Mouse (Mus musculus): ENCODE data around the gene Fam107b. TPM values are rescaled to one million over a fixed set of nuclear protein-coding genes. Genes with fewer than 3 reads are reported as not detected.

Fam107b gene
- polyA plus RNA-seq, 1 experiment from 2014 or later: 34.4 TPM

- peaks cover 1% of the 10 kb centered on the region; the same call in 1 of the 2 replicates for H3K27me3 ChIP-seq (ENCODE audit: control insufficient read depth, insufficient read depth, low read length)
- no peaks in the 10 kb centered on the region for H3K9me3 ChIP-seq (ENCODE audit: control insufficient read depth, low read length)
- no peaks in the 10 kb centered on the region for H3K4me1 ChIP-seq (ENCODE audit: control insufficient read depth, insufficient read depth, low read length)
- H3K27ac ChIP-seq (ENCODE audit: low read depth, low read length): no peak overlapping the region
- H3K36me3 ChIP-seq (ENCODE audit: control insufficient read depth, insufficient read depth, low read length): no peaks in the 10 kb centered on the region
- H3K9ac ChIP-seq (replicated peaks; ENCODE audit: low read depth, low read length): no peak overlapping the region
- no peak overlapping the region for H3K4me2 ChIP-seq (ENCODE audit: low read depth, low read length)
- 96% methylated on average over 4 of the region's 4 CpGs for WGBS
- no peak for ATAC-seq (ENCODE audit: low read depth)
- no peak overlapping the region for H3K4me3 ChIP-seq (ENCODE audit: low read depth, low read length)
These were observed 138.3 kb downstream of the Fam107b start for GRCm38 (mm10) chr2:3708621-3709020.

GRCm38 (mm10) chr2:3709882-3710281 lies 139.6 kb downstream of the Fam107b start:
- H3K9ac ChIP-seq (replicated peaks; ENCODE audit: low read depth, low read length): no peak overlapping the region
- no peak for ATAC-seq (ENCODE audit: low read depth)
- WGBS: 90% methylated on average over 2 of the region's 2 CpGs

GRCm38 (mm10) chr2:3710521-3710920 lies 140.2 kb downstream of the Fam107b start:
- Histone ChIP-seq H3K36me3 (ENCODE audit: control insufficient read depth, insufficient read depth, low read length) (no peaks in the 10 kb centered on the region), H3K4me2 (ENCODE audit: low read depth, low read length) (no peak overlapping the region), H3K4me1 (ENCODE audit: control insufficient read depth, insufficient read depth, low read length) (peaks cover 13% of the 10 kb centered on the region; the same call in 1 of the 2 replicates), H3K9me3 (ENCODE audit: control insufficient read depth, low read length) (no peaks in the 10 kb centered on the region), H3K9ac (replicated peaks; ENCODE audit: low read depth, low read length) (no peak overlapping the region), H3K27ac (ENCODE audit: low read depth, low read length) (no peak overlapping the region), H3K4me3 (ENCODE audit: low read depth, low read length) (no peak overlapping the region), H3K27me3 (ENCODE audit: control insufficient read depth, insufficient read depth, low read length) (peaks cover 3% of the 10 kb centered on the region; the same call in 1 of the 2 replicates)
- 89% methylated on average over 3 of the region's 3 CpGs for WGBS
- no peak for ATAC-seq (ENCODE audit: low read depth)

More at GRCm38 (mm10) chr2:3709882-3710281, 139.6 kb downstream of the Fam107b start:
- H3K9me3 ChIP-seq (ENCODE audit: control insufficient read depth, low read length): no peaks in the 10 kb centered on the region
- H3K27ac ChIP-seq (ENCODE audit: low read depth, low read length): no peak overlapping the region
- no peaks in the 10 kb centered on the region for H3K36me3 ChIP-seq (ENCODE audit: control insufficient read depth, insufficient read depth, low read length)
- no peak overlapping the region for H3K4me3 ChIP-seq (ENCODE audit: low read depth, low read length)
- peaks cover 3% of the 10 kb centered on the region; the same call in 1 of the 2 replicates for H3K27me3 ChIP-seq (ENCODE audit: control insufficient read depth, insufficient read depth, low read length)
- no peak overlapping the region for H3K4me2 ChIP-seq (ENCODE audit: low read depth, low read length)
- H3K4me1 ChIP-seq (ENCODE audit: control insufficient read depth, insufficient read depth, low read length): peaks cover 8% of the 10 kb centered on the region; the same call in 1 of the 2 replicates

- no peaks in the 10 kb centered on the region for H3K36me3 ChIP-seq (ENCODE audit: control insufficient read depth, insufficient read depth, low read length)
- H3K27ac ChIP-seq (ENCODE audit: low read depth, low read length): no peak overlapping the region
- ATAC-seq (ENCODE audit: low read depth): peak; percentile 4; the same call in 1 of the 2 replicates
- no peak overlapping the region for H3K4me3 ChIP-seq (ENCODE audit: low read depth, low read length)
- H3K9me3 ChIP-seq (ENCODE audit: control insufficient read depth, low read length): no peaks in the 10 kb centered on the region
- WGBS: 65% methylated on average over 3 of the region's 3 CpGs
- peaks cover 17% of the 10 kb centered on the region; the same call in 1 of the 2 replicates for H3K4me1 ChIP-seq (ENCODE audit: control insufficient read depth, insufficient read depth, low read length)
- H3K27me3 ChIP-seq (ENCODE audit: control insufficient read depth, insufficient read depth, low read length): peaks cover 3% of the 10 kb centered on the region; the same call in 1 of the 2 replicates
- peak overlapping the region; percentile 72; the same call in 1 of the 2 replicates for H3K4me2 ChIP-seq (ENCODE audit: low read depth, low read length)
- no peak overlapping the region for H3K9ac ChIP-seq (replicated peaks; ENCODE audit: low read depth, low read length)
These were observed 142.2 kb downstream of the Fam107b start for GRCm38 (mm10) chr2:3712369-3713042.

GRCm38 (mm10) chr2:3713212-3713681 lies 143.0 kb downstream of the Fam107b start:
- Histone ChIP-seq H3K4me2 (ENCODE audit: low read depth, low read length) (peak overlapping the region; percentile 72), H3K9ac (replicated peaks; ENCODE audit: low read depth, low read length) (peak overlapping the region; percentile 94), H3K9me3 (ENCODE audit: control insufficient read depth, low read length) (no peaks in the 10 kb centered on the region), H3K36me3 (ENCODE audit: control insufficient read depth, insufficient read depth, low read length) (no peaks in the 10 kb centered on the region), H3K4me3 (ENCODE audit: low read depth, low read length) (peak overlapping the region; percentile 96), H3K27ac (ENCODE audit: low read depth, low read length) (peak overlapping the region; percentile 77), H3K27me3 (ENCODE audit: control insufficient read depth, insufficient read depth, low read length) (peaks cover 3% of the 10 kb centered on the region; the same call in 1 of the 2 replicates), H3K4me1 (ENCODE audit: control insufficient read depth, insufficient read depth, low read length) (peaks cover 17% of the 10 kb centered on the region; the same call in 1 of the 2 replicates)
- peak; percentile 94 for ATAC-seq (ENCODE audit: low read depth)
- under 1% methylated on average over 41 of the region's 41 CpGs for WGBS

- Histone ChIP-seq H3K4me1 (ENCODE audit: control insufficient read depth, insufficient read depth, low read length) (peaks cover 17% of the 10 kb centered on the region; the same call in 1 of the 2 replicates), H3K9ac (replicated peaks; ENCODE audit: low read depth, low read length) (peak overlapping the region; percentile 94), H3K27ac (ENCODE audit: low read depth, low read length) (peak overlapping the region; percentile 77), H3K4me2 (ENCODE audit: low read depth, low read length) (peak overlapping the region; percentile 72), H3K9me3 (ENCODE audit: control insufficient read depth, low read length) (no peaks in the 10 kb centered on the region), H3K4me3 (ENCODE audit: low read depth, low read length) (peak overlapping the region; percentile 96), H3K36me3 (ENCODE audit: control insufficient read depth, insufficient read depth, low read length) (no peaks in the 10 kb centered on the region), H3K27me3 (ENCODE audit: control insufficient read depth, insufficient read depth, low read length) (peaks cover 3% of the 10 kb centered on the region; the same call in 1 of the 2 replicates)
- peak; percentile 77 for ATAC-seq (ENCODE audit: low read depth)
- 1% methylated on average over 36 of the region's 38 CpGs for WGBS
These were observed 143.5 kb downstream of the Fam107b start for GRCm38 (mm10) chr2:3713682-3714361.

GRCm38 (mm10) chr2:3714511-3714910 lies 144.2 kb downstream of the Fam107b start:
- WGBS: 39% methylated on average over 1 of the region's 1 CpGs
- ATAC-seq (ENCODE audit: low read depth): no peak
- Histone ChIP-seq H3K36me3 (ENCODE audit: control insufficient read depth, insufficient read depth, low read length) (no peaks in the 10 kb centered on the region), H3K9ac (replicated peaks; ENCODE audit: low read depth, low read length) (peak overlapping the region; percentile 94), H3K27me3 (ENCODE audit: control insufficient read depth, insufficient read depth, low read length) (peaks cover 3% of the 10 kb centered on the region; the same call in 1 of the 2 replicates), H3K9me3 (ENCODE audit: control insufficient read depth, low read length) (no peaks in the 10 kb centered on the region), H3K4me2 (ENCODE audit: low read depth, low read length) (peak overlapping the region; percentile 72), H3K27ac (ENCODE audit: low read depth, low read length) (no peak overlapping the region), H3K4me3 (ENCODE audit: low read depth, low read length) (peak overlapping the region; percentile 96), H3K4me1 (ENCODE audit: control insufficient read depth, insufficient read depth, low read length) (peaks cover 17% of the 10 kb centered on the region; the same call in 1 of the 2 replicates)

GRCm38 (mm10) chr2:3715424-3715823 lies 145.1 kb downstream of the Fam107b start:
- Histone ChIP-seq H3K27ac (ENCODE audit: low read depth, low read length) (no peak overlapping the region), H3K4me2 (ENCODE audit: low read depth, low read length) (no peak overlapping the region), H3K27me3 (ENCODE audit: control insufficient read depth, insufficient read depth, low read length) (peaks cover 3% of the 10 kb centered on the region; the same call in 1 of the 2 replicates), H3K36me3 (ENCODE audit: control insufficient read depth, insufficient read depth, low read length) (no peaks in the 10 kb centered on the region), H3K9me3 (ENCODE audit: control insufficient read depth, low read length) (no peaks in the 10 kb centered on the region), H3K4me3 (ENCODE audit: low read depth, low read length) (no peak overlapping the region), H3K4me1 (ENCODE audit: control insufficient read depth, insufficient read depth, low read length) (peaks cover 17% of the 10 kb centered on the region; the same call in 1 of the 2 replicates), H3K9ac (replicated peaks; ENCODE audit: low read depth, low read length) (no peak overlapping the region)
- ATAC-seq (ENCODE audit: low read depth): no peak
- WGBS: 68% methylated on average over 3 of the region's 3 CpGs
